Mouse (Mus musculus) ES-Bruce4 (cell line): ENCODE measurements at regions not wholly inside any gene's neighbourhood (a gene's known extent, or its start where the extent isn't known, plus 50 kb on each side); places are given as distances from the start of the nearest gene placed in this dataset.

ENCODE experiments used
- CTCF ChIP-seq: IDR thresholded peaks from one replicate; pipeline ENCODE4 v1.8.1; 2011; ENCODE audit warnings: low read depth, low read length
- POLR2A ChIP-seq: IDR thresholded peaks from one replicate; pipeline ENCODE4 v1.8.1; 2011; ENCODE audit warnings: low read length; ENCODE audit not compliant: insufficient read depth

GRCm38 (mm10) chr10:66819517-66819916 is 276.4 kb upstream of the Jmjd1c start:
- TF ChIP-seq CTCF, result no peak
- TF ChIP-seq POLR2A, result no peak
